Mouse (Mus musculus): Measurements from ENCODE around the gene Sec23ip. TPM values are rescaled to one million over a fixed set of nuclear protein-coding genes. Genes with fewer than 3 reads are reported as not detected.

Sec23ip gene
- 37.5 to 58.5 TPM (median 39.2 TPM) in 4 replicates for total RNA-seq (2023)

GRCm38 (mm10) chr7:128744684-128745485 is at the start of gene Sec23ip:
Gene Sec23ip, plus strand, starts transcription at chr7:128744943.

GRCm38 (mm10) chr7:128740334-128740733 is 4.4 kb upstream of the Sec23ip start, which contains the start of gene Mcmbp:
Gene Mcmbp, minus strand, starts transcription at chr7:128740495.

Other genes with a start within 250 kb of the Sec23ip start
- gene Bag3, start 221.3 kb upstream of the Sec23ip start, total RNA-seq (2023): 2.9 to 5.1 TPM (median 3.5 TPM) in 4 replicates
- gene Inpp5f, start 133.6 kb upstream of the Sec23ip start, total RNA-seq (2023): 77.6 to 91.3 TPM (median 86.9 TPM) in 4 replicates
- 59.7 to 72.0 TPM (median 69.5 TPM) in 4 replicates for gene Mcmbp, start 4.4 kb upstream of the Sec23ip start, total RNA-seq (2023)

All from B cell, adult 62 days (primary cell).